16 mouse cellular contexts compared by ENCODE assay signal in genomic region chr11:105759413-105759812, GRCm38 (mm10).
DNase-seq lines count a peak whose midpoint lies in the region; ATAC-seq lines count a peak whose summit lies in the region.
"Had no signal": no experiment of that assay in that cellular context is flagged by ENCODE, and none has a peak within 500 bp of the region (broad histone marks: within the 10 kb centered on the region; RNA-seq: fewer than 3 reads in every experiment).

No protein-coding gene starts in this region.

- H3K27me3 ChIP-seq in neural tube, embryonic 11.5 days (ENCODE audit: control insufficient read depth, insufficient read depth, low read length): no peaks in the 10 kb centered on the region
- no peaks in the 10 kb centered on the region for H3K27me3 ChIP-seq in forebrain, embryonic 12.5 days
- H3K27me3 ChIP-seq in limb, embryonic 11.5 days (ENCODE audit: control insufficient read depth, insufficient read depth, low read length): no peaks in the 10 kb centered on the region
- H3K27me3 ChIP-seq in neural tube, embryonic 15.5 days (replicated peaks): no peaks in the 10 kb centered on the region
- H3K27me3 ChIP-seq: lung, embryonic 15.5 days had no signal

- WGBS in neural tube, embryonic 11.5 days: 24% methylated on average over 2 of the region's 2 CpGs
- 12% methylated on average over 2 of the region's 2 CpGs for WGBS in forebrain, embryonic 12.5 days
- WGBS in limb, embryonic 11.5 days: 57% methylated on average over 2 of the region's 2 CpGs
- 9% methylated on average over 2 of the region's 2 CpGs for WGBS in neural tube, embryonic 15.5 days

- DNase-seq in neural tube, embryonic 11.5 days (ENCODE audit: low spot score): peak; percentile 29
- DNase-seq in neural tube, embryonic 10.5 days (ENCODE audit: extremely low spot score, low spot score): no peak
- no peak for DNase-seq in limb, embryonic 11.5 days (ENCODE audit: low spot score)
- DNase-seq in adrenal gland, postnatal 10 days: no peak
- DNase-seq in right cerebral cortex, postnatal 4 days: no peak
- DNase-seq: cerebellum, adult 2 months; gastrocnemius, adult 2 months; layer of hippocampus, postnatal 36 days had no signal

- peaks cover 15% of the 10 kb centered on the region for H3K4me1 ChIP-seq in neural tube, embryonic 11.5 days (ENCODE audit: control insufficient read depth, insufficient read depth, low read length)
- peaks cover 17% of the 10 kb centered on the region for H3K4me1 ChIP-seq in forebrain, embryonic 12.5 days
- H3K4me1 ChIP-seq in limb, embryonic 11.5 days (ENCODE audit: control insufficient read depth, insufficient read depth, low read length): no peaks in the 10 kb centered on the region
- H3K4me1 ChIP-seq in neural tube, embryonic 15.5 days: peaks cover 10% of the 10 kb centered on the region

- H3K4me2 ChIP-seq in neural tube, embryonic 11.5 days (ENCODE audit: low read depth): peak overlapping the region; percentile 20; the same call in 1 of the 2 replicates
- H3K4me2 ChIP-seq in forebrain, embryonic 12.5 days: no peak overlapping the region
- peak overlapping the region; percentile 26; the same call in 1 of the 2 replicates for H3K4me2 ChIP-seq in limb, embryonic 11.5 days (ENCODE audit: low read depth, severe bottlenecking)
- H3K4me2 ChIP-seq in neural tube, embryonic 15.5 days: no peak overlapping the region
- H3K4me2 ChIP-seq: lung, embryonic 15.5 days had no signal

- H3K9ac ChIP-seq in neural tube, embryonic 11.5 days (ENCODE audit: low read length): no peak overlapping the region
- no peak overlapping the region for H3K9ac ChIP-seq in forebrain, embryonic 12.5 days
- no peak overlapping the region for H3K9ac ChIP-seq in limb, embryonic 11.5 days (ENCODE audit: low read length)
- no peak overlapping the region for H3K9ac ChIP-seq in neural tube, embryonic 15.5 days (replicated peaks)
- H3K9ac ChIP-seq: lung, embryonic 15.5 days had no signal

- ATAC-seq in neural tube, embryonic 11.5 days (ENCODE audit: insufficient read depth, low FRiP score, low TSS enrichment): peak; percentile 76
- ATAC-seq in forebrain, embryonic 12.5 days (ENCODE audit: low FRiP score): peak; percentile 51; the same call in 1 of the 2 replicates
- no peak for ATAC-seq in limb, embryonic 11.5 days (ENCODE audit: insufficient number of reproducible peaks, low FRiP score, low TSS enrichment, low read depth)
- ATAC-seq in neural tube, embryonic 15.5 days (ENCODE audit: low FRiP score): peak; percentile 61; the same call in 1 of the 2 replicates
- no peak for ATAC-seq in frontal cortex, adult (ENCODE audit: low TSS enrichment)
- ATAC-seq: activated CD4-positive, CD25-positive, alpha-beta regulatory T cell, adult 4 months had no signal

- no peak overlapping the region for H3K4me3 ChIP-seq in neural tube, embryonic 11.5 days (ENCODE audit: low read depth, low read length)
- H3K4me3 ChIP-seq in forebrain, embryonic 12.5 days (replicated peaks): no peak overlapping the region
- H3K4me3 ChIP-seq in limb, embryonic 11.5 days (ENCODE audit: low read depth, low read length): no peak overlapping the region
- H3K4me3 ChIP-seq in neural tube, embryonic 15.5 days (replicated peaks): no peak overlapping the region
- H3K4me3 ChIP-seq: heart, embryonic 10.5 days; lung, embryonic 15.5 days had no signal

- 0 out of 2 replicates have a peak overlapping the region, but pooled peaks have one; percentile 62 for H3K27ac ChIP-seq in neural tube, embryonic 11.5 days (ENCODE audit: low read depth, low read length)
- no peak overlapping the region for H3K27ac ChIP-seq in forebrain, embryonic 12.5 days
- H3K27ac ChIP-seq in limb, embryonic 11.5 days (replicated peaks; ENCODE audit: low read depth, low read length): no peak overlapping the region
- H3K27ac ChIP-seq in neural tube, embryonic 15.5 days (replicated peaks): no peak overlapping the region
- H3K27ac ChIP-seq: heart, embryonic 10.5 days; kidney, postnatal 0 days; lung, embryonic 15.5 days; stomach, postnatal 0 days had no signal

- no peaks in the 10 kb centered on the region for H3K36me3 ChIP-seq in neural tube, embryonic 11.5 days (ENCODE audit: control insufficient read depth, insufficient read depth, low read length)
- H3K36me3 ChIP-seq in forebrain, embryonic 12.5 days (replicated peaks): no peaks in the 10 kb centered on the region
- H3K36me3 ChIP-seq in limb, embryonic 11.5 days (ENCODE audit: control insufficient read depth, insufficient read depth, low read length): no peaks in the 10 kb centered on the region
- H3K36me3 ChIP-seq in neural tube, embryonic 15.5 days: no peaks in the 10 kb centered on the region
- H3K36me3 ChIP-seq: heart, embryonic 10.5 days; lung, embryonic 15.5 days had no signal

- H3K9me3 ChIP-seq in neural tube, embryonic 11.5 days (ENCODE audit: control insufficient read depth, low read length): no peaks in the 10 kb centered on the region
- no peaks in the 10 kb centered on the region for H3K9me3 ChIP-seq in forebrain, embryonic 12.5 days
- H3K9me3 ChIP-seq in limb, embryonic 11.5 days (ENCODE audit: control insufficient read depth, low read length): no peaks in the 10 kb centered on the region
- H3K9me3 ChIP-seq in neural tube, embryonic 15.5 days (replicated peaks): no peaks in the 10 kb centered on the region
- H3K9me3 ChIP-seq: heart, embryonic 10.5 days; lung, embryonic 15.5 days had no signal

Comparison
In these comparisons a context has a peak if more than half of its experiments do, and no peak if none do; other contexts are left out.
1. H3K4me2 ChIP-seq: peak in neural tube, embryonic 11.5 days (single experiment) and limb, embryonic 11.5 days (single experiment); none in forebrain, embryonic 12.5 days (single experiment) and neural tube, embryonic 15.5 days (single experiment).
2. ATAC-seq: peak in neural tube, embryonic 11.5 days (single experiment), forebrain, embryonic 12.5 days (single experiment) and neural tube, embryonic 15.5 days (single experiment); none in limb, embryonic 11.5 days (single experiment) and frontal cortex, adult (single experiment).